Mouse (Mus musculus) spleen, postnatal 10 days (tissue): Measurements from ENCODE around the gene Fat3.

ENCODE experiments used
- DNase-seq, 2 experiments: peaks; one replicate each; pipeline ENCODE4 v3.0.0; 2021 to 2022; ENCODE audit warnings: low spot score in 2 of 2

Gene Fat3

DNA sequence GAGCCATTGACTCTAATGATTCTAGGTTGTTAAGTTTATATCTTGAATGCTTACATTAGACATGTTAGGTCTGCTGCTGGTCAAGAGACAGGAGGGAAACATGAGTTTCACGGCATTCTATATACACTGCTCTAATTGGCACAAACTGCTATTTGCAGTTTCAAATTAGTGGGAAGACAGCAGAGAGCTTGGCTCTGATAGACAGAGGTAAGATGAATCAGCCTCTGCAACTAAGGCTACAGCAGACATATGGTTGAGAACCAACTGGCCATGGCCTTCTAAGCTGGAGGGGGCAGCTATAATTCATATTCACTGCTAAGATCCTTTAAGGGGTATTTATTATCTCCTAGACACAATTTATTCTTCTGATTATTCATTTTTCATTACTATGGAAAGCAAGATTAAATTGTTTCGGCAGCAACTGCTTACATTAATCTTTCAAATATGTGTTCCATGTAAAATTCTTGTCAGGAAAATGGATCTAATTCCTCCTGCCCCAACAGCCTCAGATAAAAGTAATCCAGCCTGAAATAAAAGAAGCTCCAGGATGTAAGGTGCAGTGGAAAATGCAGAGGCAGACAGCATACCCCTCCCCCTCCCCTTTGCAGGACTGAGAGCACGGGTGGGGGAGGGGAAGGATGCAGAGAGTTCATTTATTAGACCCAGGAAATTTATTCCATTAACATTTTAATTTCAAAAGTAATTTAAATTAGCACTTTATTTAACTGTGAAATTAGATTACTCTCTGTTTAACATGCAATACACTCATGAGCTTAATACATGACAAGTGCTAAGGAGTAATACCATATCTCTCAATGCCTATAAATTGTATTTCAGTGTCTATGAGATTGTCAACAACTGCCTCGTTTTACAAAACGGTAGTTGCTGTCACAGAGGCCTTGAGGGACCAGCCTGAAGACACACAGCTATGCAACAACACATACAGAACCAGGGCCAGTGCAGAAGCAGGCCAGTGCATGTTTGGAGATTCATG, 189.9 kb downstream of the Fat3 start:
- DNase-seq, result no peak

- DNase-seq, result no peak
Observed at GRCm38 (mm10) chr9:16310305-16310704, 190.8 kb downstream of the Fat3 start.

DNA sequence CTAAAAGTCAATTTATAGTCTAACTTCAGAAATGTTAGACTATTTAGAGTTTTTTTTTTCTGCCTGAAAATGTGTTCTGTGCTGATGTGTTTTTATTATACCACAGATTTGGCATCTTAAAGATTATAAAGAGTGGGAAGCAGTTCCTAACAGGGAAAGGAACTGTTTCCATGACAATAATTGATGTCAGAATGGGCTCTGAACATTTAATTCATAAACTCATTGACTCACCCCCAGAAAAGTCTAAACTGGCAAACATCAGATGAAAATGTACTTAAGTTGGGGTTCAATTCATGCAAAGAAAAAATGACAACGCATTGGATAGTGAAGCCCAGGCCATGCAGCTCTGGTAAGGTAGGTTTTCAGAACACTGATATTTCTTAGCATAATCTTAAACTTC, 193.3 kb downstream of the Fat3 start:
- no peak for DNase-seq

GRCm38 (mm10) chr9:16306222-16306621, 194.9 kb downstream of the Fat3 start:
- DNase-seq, result no peak

DNA sequence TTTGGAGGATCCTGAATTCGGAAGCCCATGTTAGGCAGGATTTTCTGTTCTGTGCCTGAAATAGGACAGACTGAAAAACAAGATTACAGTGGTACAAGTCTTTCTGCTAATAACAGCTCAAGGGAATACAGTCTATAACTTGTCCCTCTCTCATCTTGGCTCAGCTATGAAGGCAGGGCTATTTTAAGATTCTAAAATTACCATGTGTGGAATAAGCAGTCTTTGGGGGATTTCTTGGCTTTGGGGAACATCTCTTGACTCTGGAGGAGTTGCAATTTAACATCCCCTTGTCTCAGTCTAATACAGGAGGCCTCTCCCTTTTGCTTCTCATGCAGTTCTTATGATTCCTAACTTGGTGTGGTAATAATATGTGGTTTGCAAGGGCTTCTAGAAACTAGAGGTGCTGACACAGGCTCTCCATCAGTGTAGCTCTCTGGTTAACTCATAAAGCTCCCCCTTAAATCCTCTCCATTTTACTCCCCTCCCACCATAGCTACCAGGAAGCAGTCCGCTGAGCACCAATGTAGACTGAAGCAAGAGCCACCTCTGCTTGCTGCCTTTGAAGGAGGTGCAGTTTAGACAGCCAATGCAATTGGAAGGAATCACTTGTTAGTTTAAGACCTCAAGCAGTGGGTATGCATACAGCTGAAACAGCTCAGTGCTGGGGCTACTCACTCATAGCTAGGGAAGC, 195.5 kb downstream of the Fat3 start:
- DNase-seq, result no peak

DNA sequence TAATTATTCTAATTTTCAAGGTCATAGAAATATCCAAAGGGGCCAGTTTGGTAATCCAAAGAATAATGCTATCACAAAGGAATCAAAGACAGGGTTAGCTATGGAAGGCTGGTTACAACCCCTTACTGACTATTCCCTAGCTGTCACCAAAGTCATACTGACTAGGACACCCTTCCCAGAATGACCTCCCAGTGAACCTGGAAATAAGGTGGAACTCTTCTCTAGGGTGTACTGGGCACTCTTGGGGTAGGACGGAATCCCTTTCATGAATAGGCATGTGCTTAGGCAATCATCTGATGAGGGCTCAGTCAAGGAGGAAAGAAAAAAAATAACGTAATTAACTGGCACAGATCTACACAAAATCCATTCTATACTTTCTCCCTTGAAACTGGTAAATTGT, 196.1 kb downstream of the Fat3 start:
- no peak for DNase-seq

DNA sequence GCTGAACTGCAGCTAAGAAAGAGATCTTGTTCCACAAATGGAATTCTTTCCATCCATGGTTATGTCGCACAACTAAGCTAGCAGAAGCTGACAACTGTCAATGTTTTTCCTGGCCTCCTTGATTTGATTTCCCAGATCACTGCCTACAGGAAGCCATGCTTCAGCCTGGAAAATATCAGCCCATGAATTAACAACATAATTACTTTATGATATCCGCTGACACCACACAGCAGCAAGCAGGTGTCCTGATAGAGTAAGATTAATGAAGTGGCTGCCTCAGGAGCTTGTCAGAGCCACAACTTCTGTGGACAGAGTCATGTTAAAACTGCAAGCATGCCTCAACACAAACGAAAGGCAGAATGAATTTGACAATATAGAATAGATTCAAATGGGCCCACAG, 198.6 kb downstream of the Fat3 start:
- no peak for DNase-seq

- DNase-seq, result no peak
Observed at GRCm38 (mm10) chr9:16297935-16298334, 203.2 kb downstream of the Fat3 start.

DNA sequence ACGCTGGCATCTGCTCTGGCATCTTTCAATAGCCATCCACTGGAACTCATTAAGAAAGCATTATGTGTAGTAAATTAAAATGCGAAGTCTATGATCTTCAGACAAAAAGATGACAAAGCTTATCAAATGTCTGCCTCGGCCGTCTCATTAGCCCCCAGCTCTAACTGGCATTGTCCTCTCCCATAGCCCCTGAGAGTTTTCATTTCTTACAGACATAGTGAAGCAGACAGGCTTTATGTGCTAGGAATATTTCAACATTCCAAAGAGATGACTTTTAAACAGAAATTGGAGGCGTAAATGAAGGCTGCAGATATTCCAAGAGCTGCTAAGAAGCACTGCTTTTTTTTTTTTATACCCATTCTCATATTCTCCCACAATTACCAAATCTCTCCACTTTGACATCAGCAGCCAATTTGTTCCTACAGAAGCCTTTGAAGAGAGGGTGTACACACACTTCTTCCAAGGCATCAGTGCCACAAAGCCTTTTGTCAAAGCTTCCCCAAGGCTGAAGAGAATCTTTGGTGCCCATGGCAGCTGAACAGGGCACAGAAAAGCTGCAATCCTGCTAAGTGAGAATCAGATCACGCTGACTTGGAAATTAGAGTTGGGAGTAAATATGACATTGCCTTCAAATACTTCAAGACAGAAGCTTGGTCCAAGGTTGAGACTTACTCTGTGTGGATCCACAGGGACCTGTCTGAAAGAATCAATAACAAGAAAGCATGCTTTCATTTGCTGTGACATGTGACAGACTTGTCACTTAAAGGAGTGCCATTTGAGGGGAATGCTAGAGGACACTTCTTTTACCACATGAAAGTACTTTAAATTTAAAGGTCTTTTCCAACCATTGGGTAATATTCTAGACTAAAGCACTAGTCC, 206.9 kb downstream of the Fat3 start:
- DNase-seq, result no peak

GRCm38 (mm10) chr9:16292492-16292891, 208.6 kb downstream of the Fat3 start:
- no peak for DNase-seq

GRCm38 (mm10) chr9:16290911-16291310, 210.2 kb downstream of the Fat3 start:
- no peak for DNase-seq

DNA sequence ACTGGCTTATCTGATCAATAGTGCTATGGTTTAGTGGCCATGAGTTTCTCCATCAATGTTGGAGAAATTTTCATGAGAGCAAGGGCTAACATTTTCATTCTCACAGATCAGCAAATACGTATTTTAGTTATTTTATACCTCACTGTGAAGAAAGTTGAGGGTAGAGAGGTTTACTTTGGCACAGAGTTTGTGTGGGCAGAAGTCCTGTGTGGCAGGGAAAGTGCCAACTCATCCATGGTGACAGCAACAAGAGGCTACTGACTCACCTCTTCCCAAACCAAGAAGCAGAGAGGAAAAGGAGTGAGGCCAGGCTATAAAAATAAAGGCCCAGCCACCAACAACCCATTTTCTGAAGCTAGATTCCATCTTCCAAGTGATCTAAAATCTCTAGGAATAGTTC, 218.1 kb downstream of the Fat3 start:
- no peak for DNase-seq

DNA sequence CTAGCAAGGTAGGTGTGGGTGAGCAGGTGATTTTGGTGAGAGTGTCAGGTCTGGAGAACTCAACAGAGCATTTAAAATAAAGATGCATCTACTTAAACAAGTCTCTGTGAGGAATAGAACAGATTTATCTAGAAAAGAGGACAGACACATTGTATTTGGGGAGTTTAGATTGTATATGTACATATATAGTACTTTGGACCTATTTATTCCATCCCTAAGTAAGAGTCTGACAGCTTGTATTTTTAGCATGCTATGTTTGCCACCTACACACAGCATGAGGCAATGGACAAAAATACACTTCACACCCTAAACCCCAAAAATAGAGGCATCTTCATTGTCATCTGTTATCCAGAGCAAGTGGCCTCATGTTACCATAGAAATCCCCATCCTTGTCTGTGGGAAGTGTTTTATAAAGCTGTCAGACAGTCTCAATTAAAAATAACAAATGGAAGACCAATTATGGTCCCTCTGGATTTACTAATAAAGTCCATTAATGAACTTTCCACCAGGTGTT, 218.7 kb downstream of the Fat3 start:
- DNase-seq, result no peak

GRCm38 (mm10) chr9:16275589-16275988, 225.5 kb downstream of the Fat3 start:
- no peak for DNase-seq

DNA sequence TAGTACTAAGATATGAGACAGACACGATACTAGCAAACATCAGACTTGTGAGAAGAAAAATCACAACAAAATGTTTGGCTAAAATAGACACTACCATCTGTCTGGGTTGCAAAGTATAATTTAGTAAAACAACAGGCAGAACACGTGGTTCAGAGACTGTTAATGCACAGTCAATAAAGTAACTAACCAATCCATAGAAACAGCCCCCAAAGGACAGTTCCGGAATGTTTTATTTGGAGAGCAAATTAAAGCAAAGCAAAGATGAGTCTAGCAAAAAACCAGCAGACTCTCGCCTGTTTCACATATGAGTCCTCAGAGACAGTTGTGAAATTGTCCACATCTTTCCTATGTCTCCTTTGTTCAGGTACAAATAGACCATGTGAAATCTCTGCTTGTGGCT, 227.0 kb downstream of the Fat3 start:
- DNase-seq, result no peak

GRCm38 (mm10) chr9:16272810-16273209, 228.3 kb downstream of the Fat3 start:
- DNase-seq, result no peak

- no peak for DNase-seq
Observed at GRCm38 (mm10) chr9:16270768-16271114, 230.3 kb downstream of the Fat3 start.

DNA sequence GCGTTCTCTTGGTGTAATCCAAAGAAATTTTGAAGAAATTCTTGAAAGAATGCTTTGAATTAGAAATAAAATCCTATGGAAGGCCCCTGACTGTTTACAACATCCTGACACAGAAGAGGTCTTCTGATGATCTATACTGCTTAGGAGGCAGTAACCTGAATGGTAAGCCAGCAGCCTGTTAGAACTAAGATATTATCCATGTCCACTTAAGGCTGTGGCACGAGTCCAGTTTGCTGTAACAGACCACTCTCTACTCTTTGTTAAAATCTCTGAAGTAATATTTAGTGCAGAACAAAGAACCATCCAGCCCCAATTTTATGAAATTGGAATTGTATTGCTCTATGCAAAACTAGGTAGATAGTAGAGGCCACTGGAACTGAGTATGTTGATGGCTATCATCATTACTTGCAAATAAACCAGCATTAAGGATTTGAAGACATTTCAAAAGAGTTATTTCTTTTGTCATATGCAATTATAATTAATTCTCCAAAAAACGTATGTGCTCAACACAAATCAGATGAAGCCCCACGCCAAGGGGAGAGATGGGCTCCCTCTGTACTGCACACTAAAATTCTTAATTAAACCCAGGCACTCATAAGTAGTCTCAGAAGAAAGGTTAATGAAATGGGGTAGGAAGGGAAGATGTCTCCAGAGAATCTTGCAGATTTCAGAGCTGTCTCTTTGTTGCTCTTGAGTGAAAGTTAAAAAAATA, 230.9 kb downstream of the Fat3 start:
- DNase-seq, result no peak

DNA sequence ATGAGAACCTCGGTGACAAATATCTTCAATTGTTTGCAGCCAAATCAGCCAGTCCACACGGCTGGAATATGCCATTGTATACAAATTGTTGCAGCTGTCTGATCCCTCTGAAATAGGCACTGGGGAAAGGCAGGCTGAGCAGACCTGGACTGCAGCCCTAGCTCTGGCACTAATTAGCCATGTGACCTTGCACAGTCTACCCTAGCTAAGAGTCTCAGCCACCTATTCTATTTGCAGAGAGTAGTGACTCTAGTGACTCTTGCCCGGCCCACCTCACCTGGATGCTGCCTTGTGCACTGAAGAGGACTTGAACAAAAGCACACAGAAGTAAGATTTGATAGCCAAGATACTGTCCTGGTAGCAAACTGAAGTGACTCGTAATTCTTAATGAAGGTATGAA, 235.6 kb downstream of the Fat3 start:
- DNase-seq, result no peak

DNA sequence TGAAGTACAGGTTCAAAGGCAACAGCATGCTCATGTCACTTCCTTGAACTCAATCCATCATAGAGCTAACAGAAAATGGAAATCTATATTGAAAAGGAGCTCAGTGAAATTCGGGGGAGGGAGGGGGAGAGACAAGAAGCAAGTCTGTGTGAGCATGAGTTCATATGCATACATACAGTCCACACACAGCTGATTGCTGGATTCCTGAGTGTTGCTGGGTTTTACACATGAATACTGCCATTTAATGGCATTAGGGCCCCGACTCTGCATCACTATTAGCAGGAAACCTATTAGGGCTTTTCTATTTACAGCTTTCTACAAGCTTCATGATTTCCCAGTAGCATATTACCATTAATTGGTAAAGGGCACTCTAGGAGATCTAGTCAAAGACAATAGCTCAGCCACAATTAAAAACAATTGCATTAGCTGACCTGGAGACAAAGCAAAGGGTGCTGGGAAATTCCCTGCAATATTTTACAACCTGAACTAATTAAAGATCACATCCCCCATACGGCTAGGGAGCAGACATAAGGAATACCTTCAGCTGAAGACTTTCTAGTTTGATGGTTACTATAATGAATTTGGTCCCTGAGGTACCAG, 243.7 kb downstream of the Fat3 start:
- no peak for DNase-seq
